Mouse (Mus musculus) testis, postnatal 10 days (tissue): ENCODE results near the gene 2210016L21Rik.
"Not testable (repeated sequence)": the region's sequence is repeated elsewhere in the genome, so short reads cannot be mapped to it uniquely, and the experiment has no call there.

Source experiments
- DNase-seq: peaks from one replicate; pipeline ENCODE4 v3.0.0; 2021; ENCODE audit warnings: low spot score

2210016L21Rik gene

GRCm38 (mm10) chr5:114942074-114942765 is at the start of gene 2210016L21Rik:
Gene 2210016L21Rik (plus strand): TSS chr5:114942158.
- peak; percentile 86 for DNase-seq

DNA sequence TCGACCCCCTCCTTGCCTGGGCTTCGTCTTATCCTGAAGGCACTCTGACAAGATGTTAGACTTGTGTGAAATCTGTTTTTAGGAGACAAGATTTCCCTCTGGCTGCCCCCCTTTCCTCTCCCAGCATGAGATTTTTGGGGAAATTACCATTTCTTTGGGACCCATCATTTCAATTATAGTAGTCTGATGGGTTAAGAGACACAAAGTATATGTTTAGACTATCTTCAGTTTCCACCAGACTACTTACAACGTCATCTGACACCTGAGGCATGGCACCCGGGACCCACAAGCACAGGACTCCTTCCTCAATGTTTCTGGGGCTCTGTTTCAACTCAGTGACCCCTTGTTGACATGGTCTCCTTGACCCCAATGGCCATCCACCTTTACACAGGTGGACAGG is 46.4 kb upstream of the 2210016L21Rik start:
- DNase-seq = no peak

DNA sequence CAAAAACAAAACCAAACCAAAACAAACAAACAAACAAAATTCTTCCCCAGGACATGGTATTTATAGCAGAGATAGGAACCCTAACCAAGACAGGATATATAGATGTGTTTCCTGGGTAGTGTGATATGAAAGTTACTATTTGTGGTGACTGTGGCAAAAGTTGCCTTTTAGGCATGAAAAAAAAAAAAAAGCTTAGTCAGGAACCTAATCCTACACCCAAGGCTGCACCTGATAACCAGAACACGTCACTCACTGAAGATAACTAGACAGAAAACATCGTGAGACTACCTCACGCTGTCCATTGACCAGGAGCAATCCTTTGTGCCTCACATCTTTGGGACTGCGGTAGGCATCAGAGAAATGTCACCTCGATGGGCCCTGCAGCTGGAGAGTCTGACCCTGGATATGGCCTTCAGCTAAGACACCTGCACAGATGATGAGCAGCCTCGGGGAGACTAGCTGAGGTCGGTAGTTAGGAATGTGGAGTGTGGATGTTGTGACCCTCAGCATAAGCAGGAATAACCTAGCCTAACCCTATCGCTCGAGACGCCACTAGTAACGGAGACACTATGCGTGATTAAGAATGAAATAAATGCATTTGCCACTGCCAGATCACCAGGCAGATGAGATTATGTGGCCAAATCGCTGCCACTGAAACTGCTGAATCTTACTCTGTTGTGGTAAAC is 45.1 kb upstream of the 2210016L21Rik start, which contains the start of gene Oasl2:
Gene Oasl2 (plus strand): TSS at position 249 of the 686 bp plus-strand sequence.
- no peak for DNase-seq

- DNase-seq = peak; percentile 55
These were observed 44.6 kb upstream of the 2210016L21Rik start for GRCm38 (mm10) chr5:114897374-114897793.

- DNase-seq = no peak
These were observed 43.1 kb upstream of the 2210016L21Rik start for GRCm38 (mm10) chr5:114898857-114899256.

DNA sequence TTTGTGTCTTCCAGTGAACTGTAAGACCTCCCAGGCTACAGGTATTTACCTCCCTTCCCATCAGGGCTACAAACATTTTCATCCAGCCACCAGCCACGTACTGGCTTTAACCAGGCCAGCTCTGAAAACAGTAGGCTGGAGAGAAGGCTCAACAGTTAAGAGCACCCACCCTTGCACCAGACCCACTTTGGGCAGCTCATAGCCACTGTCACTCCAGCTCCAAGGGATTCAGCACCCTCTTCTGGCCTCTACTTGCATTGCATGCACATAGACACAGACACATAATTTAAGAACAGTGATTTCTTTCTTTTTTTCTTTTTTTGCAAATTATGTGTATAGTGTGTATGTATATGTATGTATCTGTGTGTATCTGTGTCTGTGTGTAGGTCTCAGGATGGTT is 39.5 kb upstream of the 2210016L21Rik start:
- DNase-seq = peak; percentile 66

DNA sequence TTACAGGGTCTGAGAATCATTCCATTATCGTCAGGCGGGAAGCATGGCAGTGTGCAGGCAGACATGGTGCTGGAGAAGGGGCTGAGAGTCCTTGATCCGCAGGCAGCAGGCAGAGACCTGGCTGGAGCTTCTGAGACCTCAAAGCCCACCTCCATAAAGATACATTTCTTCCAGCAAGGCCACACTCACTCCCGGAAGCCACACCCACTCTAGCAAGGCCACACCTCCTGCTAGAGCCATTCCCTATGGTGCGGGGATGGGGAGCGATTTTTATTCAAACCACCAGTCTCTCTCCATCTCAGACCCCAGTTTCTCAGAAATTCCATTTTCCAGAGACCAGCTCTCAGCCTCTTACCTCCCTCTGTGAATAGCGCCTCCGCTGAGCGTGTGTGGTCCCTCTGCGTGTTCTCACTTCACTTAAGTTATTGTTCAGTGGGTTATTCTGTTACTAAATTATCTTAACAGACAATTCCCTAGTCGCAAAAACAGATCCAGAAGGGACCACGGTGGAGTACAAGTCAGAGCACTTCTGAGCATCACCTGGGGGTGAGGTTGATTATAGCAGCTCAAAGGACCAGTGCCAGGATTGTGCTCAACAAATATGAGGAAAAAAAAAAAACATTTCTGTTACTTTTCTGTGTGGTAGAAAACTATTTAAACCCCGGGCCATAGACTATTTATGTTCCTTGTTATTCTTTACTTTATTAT is 33.2 kb upstream of the 2210016L21Rik start:
- DNase-seq = no peak

DNA sequence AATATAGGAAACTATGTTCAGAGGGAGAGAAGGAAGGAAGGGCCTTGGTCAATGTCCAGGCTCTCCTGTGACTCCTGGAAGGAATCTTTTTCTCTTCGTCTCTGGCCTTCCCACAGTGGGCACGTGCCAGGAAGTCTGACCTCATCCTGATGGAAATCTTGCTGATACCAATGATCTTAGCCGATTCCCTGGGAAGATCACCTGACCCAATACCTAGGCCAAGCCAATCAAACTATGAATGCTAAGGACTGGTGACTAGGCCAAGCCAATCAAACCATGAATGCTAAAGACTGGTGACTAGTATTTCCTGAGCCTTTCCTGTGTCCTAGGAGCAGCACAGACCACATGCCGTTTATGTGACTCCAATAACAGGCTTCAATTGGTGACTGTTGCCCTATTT is 28.3 kb upstream of the 2210016L21Rik start:
- no peak for DNase-seq

DNA sequence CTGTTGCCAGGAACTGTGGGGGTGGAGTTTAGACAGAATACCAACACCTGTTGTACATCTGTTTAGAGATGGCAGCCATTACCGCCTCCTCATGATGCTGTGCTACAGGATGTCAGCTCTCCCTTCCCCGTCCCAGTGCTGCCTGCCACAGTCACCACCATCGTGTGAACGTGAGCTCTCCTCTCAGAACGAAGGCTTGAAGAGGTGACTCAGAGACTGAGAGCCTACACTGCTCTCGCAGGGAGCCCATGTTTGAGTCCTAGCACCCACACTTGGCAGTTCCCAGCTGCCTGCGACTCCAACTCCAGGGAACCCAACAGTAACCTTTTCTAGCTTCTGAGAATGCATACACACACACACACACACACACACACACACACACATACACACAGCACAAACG is 27.1 kb upstream of the 2210016L21Rik start:
- no peak for DNase-seq

GRCm38 (mm10) chr5:114915854-114916253 is 26.1 kb upstream of the 2210016L21Rik start:
- no peak for DNase-seq

- DNase-seq = no peak
These were observed 25.2 kb upstream of the 2210016L21Rik start for GRCm38 (mm10) chr5:114916777-114917176.

GRCm38 (mm10) chr5:114917357-114917756 is 24.6 kb upstream of the 2210016L21Rik start:
- DNase-seq = not testable (repeated sequence)

GRCm38 (mm10) chr5:114921551-114922365 is 20.2 kb upstream of the 2210016L21Rik start:
- no peak for DNase-seq

DNA sequence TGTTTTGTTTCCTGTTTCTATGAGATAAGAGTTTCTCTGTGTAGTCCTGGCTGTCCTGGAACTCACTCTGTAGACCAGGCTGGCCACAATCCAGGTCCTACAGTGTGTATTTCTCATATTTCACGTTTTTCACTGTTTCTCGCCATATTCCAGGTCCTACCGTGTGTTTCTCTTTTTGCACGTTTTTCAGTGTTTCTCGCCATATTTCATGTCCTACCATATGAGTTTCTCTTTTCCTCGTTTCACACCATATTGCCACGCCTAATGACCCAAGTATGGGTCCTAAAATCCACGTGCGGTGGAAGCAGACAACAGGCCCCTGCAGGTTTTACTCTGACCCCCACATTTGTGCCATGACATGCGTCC is 19.6 kb upstream of the 2210016L21Rik start:
- DNase-seq = no peak

DNA sequence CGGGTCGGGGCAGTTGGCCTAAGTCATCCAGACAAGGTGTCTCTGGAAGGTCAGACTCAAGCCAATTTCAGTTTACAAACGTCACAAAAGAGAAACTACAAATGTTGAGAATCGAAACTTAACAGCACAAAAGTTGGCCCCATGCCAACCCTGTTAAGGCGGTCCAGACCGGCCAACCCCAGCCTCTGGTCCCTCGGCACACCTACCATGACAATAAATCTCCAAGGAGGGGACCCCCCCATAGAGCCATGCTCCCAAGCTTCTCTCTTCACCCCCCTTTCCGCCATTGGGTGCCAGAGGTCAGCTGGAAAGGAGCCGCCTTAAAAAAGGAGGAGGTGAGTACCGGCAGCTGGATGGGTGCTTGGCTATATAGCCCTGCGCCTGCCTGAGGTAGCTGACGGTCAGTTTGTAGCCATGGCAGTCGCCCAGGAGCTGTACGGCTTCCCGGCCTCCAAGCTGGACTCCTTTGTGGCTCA is 18.9 kb upstream of the 2210016L21Rik start, which contains the start of gene Oasl1:
Gene Oasl1 (plus strand): TSS at position 243 of the 476 bp plus-strand sequence.
- DNase-seq = peak; percentile 80

- DNase-seq = no peak
These were observed 15.7 kb upstream of the 2210016L21Rik start for GRCm38 (mm10) chr5:114926153-114926684.

DNA sequence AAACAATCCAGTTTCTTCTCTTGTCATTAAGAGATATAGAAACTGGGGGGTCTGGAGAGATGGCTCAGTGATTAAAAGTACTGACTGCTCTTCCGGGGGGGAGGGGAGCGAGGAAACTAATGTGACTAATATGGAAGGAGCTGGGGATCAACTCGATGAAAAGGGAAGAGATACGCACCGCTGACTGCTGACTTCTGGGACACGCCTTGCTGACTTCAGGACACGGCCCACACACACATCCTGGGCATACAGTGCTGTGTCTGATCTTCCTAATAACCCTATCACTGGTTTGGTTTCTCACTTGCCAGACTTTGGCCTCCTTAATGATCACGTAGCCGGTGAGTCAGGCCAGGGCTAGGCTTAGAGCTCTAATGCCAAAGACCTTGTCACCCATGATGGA is 15.2 kb upstream of the 2210016L21Rik start:
- no peak for DNase-seq

DNA sequence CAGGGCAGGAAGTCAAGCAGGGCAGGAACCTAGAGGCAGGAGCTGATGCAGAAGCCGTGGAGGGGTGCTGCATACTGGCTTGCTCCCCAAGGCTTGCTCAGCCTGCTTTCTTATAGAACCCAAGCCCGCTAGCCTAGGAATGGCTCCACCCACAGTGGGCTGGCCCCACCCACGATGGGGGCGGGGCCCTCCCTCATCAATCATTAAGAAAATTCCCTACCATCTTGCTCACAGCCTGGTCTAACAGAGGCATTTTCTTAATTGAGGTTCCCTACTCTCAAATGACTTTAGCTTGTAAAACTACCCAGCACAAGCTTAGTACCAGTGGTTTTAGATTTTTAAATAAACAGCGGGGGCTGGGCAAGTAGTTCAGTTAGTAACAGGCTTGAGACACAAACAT is 10.3 kb upstream of the 2210016L21Rik start:
- no peak for DNase-seq

- no peak for DNase-seq
These were observed 8.8 kb upstream of the 2210016L21Rik start for GRCm38 (mm10) chr5:114933206-114933605.

GRCm38 (mm10) chr5:114935838-114936237 is 6.1 kb upstream of the 2210016L21Rik start:
- no peak for DNase-seq

- not testable (repeated sequence) for DNase-seq
These were observed 820 bp upstream of the 2210016L21Rik start for GRCm38 (mm10) chr5:114941138-114941537.

DNA sequence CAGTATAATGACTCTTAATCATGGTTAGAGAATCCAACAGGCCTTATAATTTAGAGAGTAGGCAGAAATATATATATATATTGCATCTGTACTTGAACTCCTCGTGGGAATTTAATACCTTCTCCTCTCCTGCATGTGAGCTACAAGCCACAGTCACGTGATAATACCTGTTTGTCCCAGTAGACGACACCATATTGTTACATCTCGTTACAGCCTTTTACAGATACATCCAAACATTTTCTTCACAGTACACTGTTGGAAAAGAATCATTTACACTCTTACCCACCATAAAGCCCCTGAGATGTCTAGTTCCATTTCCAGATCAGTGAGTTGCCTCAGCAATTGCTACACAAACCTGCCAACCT is 790 bp downstream of the 2210016L21Rik start:
- no peak for DNase-seq
